Comparison of ENCODE assay signal across 8 mouse cellular contexts in genomic region chr15:6080714-6081635, GRCm38 (mm10).
DNase-seq lines count a peak whose midpoint lies in the region; ATAC-seq and TF ChIP-seq lines count a peak whose summit lies in the region.
"Had no signal": no experiment of that assay in that cellular context is flagged by ENCODE, and none has a peak within 500 bp of the region (broad histone marks: within the 10 kb centered on the region; RNA-seq: fewer than 3 reads in every experiment).

No protein-coding gene starts in this region.

- no peak overlapping the region for H3K4me2 ChIP-seq in hindbrain, embryonic 11.5 days (replicated peaks; ENCODE audit: low read depth, low read length)
- H3K4me2 ChIP-seq: limb, embryonic 13.5 days had no signal

- peak; percentile 96 for ATAC-seq in erythroblast, adult 5-6 weeks (replicated peaks; ENCODE audit: low FRiP score, poor library complexity, severe bottlenecking)
- peak; percentile 54; the same call in 1 of the 2 replicates for ATAC-seq in hindbrain, embryonic 11.5 days (ENCODE audit: low FRiP score)

- no peak overlapping the region for H3K27ac ChIP-seq in ES-Bruce4 (ENCODE audit: insufficient read depth, low read length)
- no peak overlapping the region for H3K27ac ChIP-seq in hindbrain, embryonic 11.5 days (ENCODE audit: low read depth, low read length)
- H3K27ac ChIP-seq: limb, embryonic 13.5 days had no signal

- peak; percentile 50 for TF ChIP-seq CTCF in ES-Bruce4 (IDR thresholded peaks at IDR 0.05; ENCODE audit: low read depth, low read length)

- H3K4me3 ChIP-seq in ES-Bruce4 (ENCODE audit: low read depth, low read length) = no peak overlapping the region
- H3K4me3 ChIP-seq in hindbrain, embryonic 11.5 days (ENCODE audit: low read depth, low read length) = no peak overlapping the region
- H3K4me3 ChIP-seq: limb, embryonic 13.5 days had no signal

- H3K4me1 ChIP-seq in ES-Bruce4 (ENCODE audit: control insufficient read depth, insufficient read depth, low read length) = no peaks in the 10 kb centered on the region
- H3K4me1 ChIP-seq in hindbrain, embryonic 11.5 days (replicated peaks; ENCODE audit: control insufficient read depth, insufficient read depth, low read length) = no peaks in the 10 kb centered on the region
- H3K4me1 ChIP-seq: limb, embryonic 13.5 days had no signal

- TF ChIP-seq EP300 in ES-Bruce4 (IDR thresholded peaks at IDR 0.05; ENCODE audit: insufficient read depth, low read depth, low read length) = no peak

- no peaks in the 10 kb centered on the region for H3K27me3 ChIP-seq in ES-Bruce4 (ENCODE audit: control insufficient read depth, insufficient read depth, low read length, poor library complexity, severe bottlenecking)
- no peaks in the 10 kb centered on the region for H3K27me3 ChIP-seq in hindbrain, embryonic 11.5 days (ENCODE audit: control insufficient read depth, insufficient read depth, low read length)
- H3K27me3 ChIP-seq: limb, embryonic 13.5 days had no signal

- no peaks in the 10 kb centered on the region for H3K9me3 ChIP-seq in ES-Bruce4 (replicated peaks; ENCODE audit: control insufficient read depth, insufficient read depth, low read length, poor library complexity, severe bottlenecking)
- H3K9me3 ChIP-seq in hindbrain, embryonic 11.5 days (ENCODE audit: control insufficient read depth, low read length) = no peaks in the 10 kb centered on the region
- H3K9me3 ChIP-seq: limb, embryonic 13.5 days had no signal

- 44% methylated on average over 8 of the region's 8 CpGs for WGBS in hindbrain, embryonic 11.5 days

- H3K9ac ChIP-seq in ES-Bruce4 (ENCODE audit: low read depth, poor library complexity, severe bottlenecking) = no peak overlapping the region
- no peak overlapping the region for H3K9ac ChIP-seq in hindbrain, embryonic 11.5 days (ENCODE audit: low read depth, low read length)
- H3K9ac ChIP-seq: limb, embryonic 13.5 days had no signal

- no peaks in the 10 kb centered on the region for H3K36me3 ChIP-seq in ES-Bruce4 (ENCODE audit: control insufficient read depth, insufficient read depth, low read length, poor library complexity, severe bottlenecking)
- no peaks in the 10 kb centered on the region for H3K36me3 ChIP-seq in hindbrain, embryonic 11.5 days (ENCODE audit: control insufficient read depth, insufficient read depth, low read length)
- H3K36me3 ChIP-seq: limb, embryonic 13.5 days had no signal

- DNase-seq in adipocyte (ENCODE audit: low spot score) = peak; percentile 81
- DNase-seq in hindbrain, embryonic 11.5 days (ENCODE audit: low spot score) = peak; percentile 51
- DNase-seq in layer of hippocampus, adult 8-10 months (ENCODE audit: low spot score in 2 of 2) = peak; percentile 8 to 32
- peak; percentile 60 for DNase-seq in lung, postnatal 10 days
- peak; percentile 63 for DNase-seq in retina, embryonic 14.5 days (ENCODE audit: low spot score)

- no peak for TF ChIP-seq POLR2A in ES-Bruce4 (IDR thresholded peaks at IDR 0.05; ENCODE audit: insufficient read depth, low read length)

Comparison
In these comparisons a context has a peak if more than half of its experiments do, and no peak if none do; other contexts are left out.
1. DNase-seq: peak in every context shown above with its lines; median percentile 81 in adipocyte; 63 in retina, embryonic 14.5 days; 60 in lung, postnatal 10 days; 51 in hindbrain, embryonic 11.5 days; 20 in layer of hippocampus, adult 8-10 months.